Mouse (Mus musculus) forebrain, postnatal 0 days (tissue): Measurements from ENCODE around the gene Cnnm1. TPM values are rescaled to one million over a fixed set of nuclear protein-coding genes. Genes with fewer than 3 reads are reported as not detected.
A peak's percentile ranks its signal among the peaks of the same experiment; 100 is the strongest.

Experiments
- ATAC-seq: fragments of 200-750 bp; cut with Nextera tagmentation; 2 replicates; pipeline ENCODE4 v1.8.0; 2017; ENCODE audit warnings: mild to moderate bottlenecking, moderate library complexity
- DNase-seq: peaks from one replicate; pipeline ENCODE4 v3.0.0-alpha.2; 2015
- H3K27ac ChIP-seq: fragments of 300-500 bp; sonication (generic); 2 replicates; pipeline ENCODE4 v1.5.1; 2014; ENCODE audit warnings: low read depth, mild to moderate bottlenecking, antibody characterized with exemption, low read length, moderate library complexity, mixed read lengths
- H3K27me3 ChIP-seq: fragments of 300-500 bp; sonication (generic); 2 replicates; pipeline ENCODE4 v1.6.1; 2014; ENCODE audit warnings: mild to moderate bottlenecking, low read length, mixed read lengths; ENCODE audit not compliant: insufficient read depth
- H3K36me3 ChIP-seq: fragments of 300-500 bp; sonication (generic); 2 replicates; pipeline ENCODE4 v1.6.1; 2014; ENCODE audit warnings: mild to moderate bottlenecking, moderate library complexity; ENCODE audit not compliant: insufficient read depth
- H3K4me1 ChIP-seq: fragments of 300-500 bp; sonication (generic); 2 replicates; pipeline ENCODE4 v1.6.1; 2014; ENCODE audit warnings: antibody characterized with exemption; ENCODE audit not compliant: insufficient read depth
- H3K4me2 ChIP-seq: fragments of 300-500 bp; sonication (generic); 2 replicates; pipeline ENCODE4 v1.6.1; 2014; ENCODE audit warnings: low read depth, mild to moderate bottlenecking, moderate library complexity
- H3K4me3 ChIP-seq: fragments of 300-500 bp; sonication (generic); 2 replicates; pipeline ENCODE4 v1.5.1; 2014; ENCODE audit warnings: low read depth, low read length, mixed read lengths
- H3K9ac ChIP-seq: fragments of 300-500 bp; sonication (generic); 2 replicates; pipeline ENCODE4 v1.6.1; 2014; ENCODE audit warnings: mild to moderate bottlenecking
- H3K9me3 ChIP-seq: fragments of 300-500 bp; sonication (generic); 2 replicates; pipeline ENCODE4 v1.6.1; 2016; ENCODE audit warnings: low read length
- CTCF ChIP-seq: sonication (generic); IDR thresholded peaks from 2 replicates; pipeline ENCODE4 v1.5.1; 2016; ENCODE audit warnings: antibody characterized with exemption, control low read depth, low read depth
- WGBS: fragments of 180-500 bp; shearing (Covaris S2); extraction: QIAGEN DNeasy Blood & Tissue Kit; methylation state at CpG from one replicate; pipeline ENCODE4 v1.1.7; 2014; 5-methylcytosine and 5-hydroxymethylcytosine counted together
- polyA plus RNA-seq: library from polyadenylated mRNA; unstranded; fragments of >200 nt; fragmentation: Nextera tagmentation; extraction: Ambion mirVana; gene quantifications from 2 replicates; pipeline ENCODE4 v1.2.1, GENCODE M21; 2015
- total RNA-seq: library from RNA; depleted of rRNA; stranded (reverse); fragments of >200 nt; gene quantifications from 2 replicates; pipeline ENCODE4 v1.2.3, GENCODE M21; 2014

The Cnnm1 gene
- total and polyA plus RNA-seq, 2 experiments from 2014 or later, result 2.1 to 7.6 TPM

DNA sequence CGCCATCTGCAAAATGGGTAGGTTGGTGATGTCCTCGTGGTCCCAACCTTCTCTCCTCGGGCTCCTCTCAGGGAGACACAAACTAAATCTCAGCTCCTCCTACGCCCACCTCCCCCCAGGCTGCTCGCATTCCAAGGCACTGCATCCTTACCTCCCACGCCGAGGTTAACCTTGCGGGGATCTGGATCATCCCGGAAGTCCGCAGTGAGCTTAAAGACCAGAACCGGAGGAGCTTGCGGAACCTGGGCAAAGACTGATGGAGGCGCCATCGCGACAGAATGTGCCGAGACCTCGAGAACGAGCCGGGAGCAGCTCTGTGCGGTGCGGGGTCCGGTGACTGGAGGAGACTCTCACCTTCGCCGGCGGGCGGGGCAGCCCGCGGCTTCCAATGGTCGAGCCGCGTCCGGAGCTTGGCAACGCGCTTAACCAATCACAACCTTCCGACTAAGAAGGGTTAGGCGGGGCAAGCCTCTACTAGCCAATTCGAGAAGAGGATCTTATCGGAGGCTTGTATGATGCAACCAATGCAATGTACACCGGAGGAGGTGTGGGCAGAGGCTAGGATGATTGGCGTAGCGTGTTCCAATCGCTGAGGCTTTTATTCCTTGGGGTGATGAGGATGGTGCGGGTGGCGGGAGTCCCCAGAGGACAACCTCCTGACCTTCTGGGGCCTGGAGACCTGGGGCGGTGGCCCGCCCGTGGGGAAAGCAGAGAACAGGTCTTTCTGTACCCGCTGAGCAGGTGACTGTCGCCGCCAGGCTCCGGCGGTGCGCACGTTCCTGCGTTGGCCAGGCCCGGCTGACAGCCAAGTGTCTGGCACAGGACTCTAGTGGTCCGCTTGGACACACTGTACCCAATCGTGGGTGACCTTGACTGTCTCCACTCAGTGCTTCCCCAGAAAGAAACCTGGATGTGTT is 84.2 kb downstream of the Cnnm1 start, which contains the start of gene Got1:
Gene Got1 (minus strand): TSS at position 419 of the 917 bp plus-strand sequence.
- H3K9me3 ChIP-seq, result no peaks in the 10 kb centered on the region
- TF ChIP-seq CTCF, result no peak
- no peaks in the 10 kb centered on the region for H3K27me3 ChIP-seq
- H3K27ac ChIP-seq, result peak within 1 kb of the TSS; percentile 78
- peak; percentile 100 for ATAC-seq
- peak within 1 kb of the TSS; percentile 91 for H3K4me2 ChIP-seq
- H3K4me1 ChIP-seq, result peaks cover 17% of the 10 kb centered on the region
- peak within 1 kb of the TSS; percentile 91 for H3K9ac ChIP-seq
- DNase-seq, result peak; percentile 98
- H3K36me3 ChIP-seq, result no peaks in the 10 kb centered on the region
- peak within 1 kb of the TSS; percentile 78 for H3K4me3 ChIP-seq
- under 1% methylated on average over 58 of the region's 58 CpGs for WGBS

DNA sequence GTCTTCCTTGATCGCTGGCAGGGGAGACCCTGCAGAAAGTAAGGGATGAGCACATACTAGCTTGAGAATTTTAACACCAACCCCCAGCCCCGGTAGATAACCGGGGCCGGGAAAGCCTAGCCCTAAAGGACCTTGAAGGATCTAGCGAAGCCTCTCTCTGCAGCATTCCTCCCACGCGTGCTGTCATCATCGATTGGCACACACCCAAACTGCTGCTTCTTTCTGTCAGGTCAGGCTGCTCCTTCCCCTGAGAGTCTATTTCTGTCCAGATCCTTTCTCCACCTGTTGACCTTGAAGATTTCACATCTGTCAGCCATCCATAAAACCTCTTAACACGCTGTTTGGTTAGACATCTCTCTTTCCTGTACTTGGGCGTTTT is 84.9 kb downstream of the Cnnm1 start:
- DNase-seq (no peak), ATAC-seq (no peak)
- Histone ChIP-seq H3K9ac (peak overlapping the region; percentile 91), H3K4me3 (peak overlapping the region; percentile 78), H3K4me1 (peaks cover 17% of the 10 kb centered on the region), H3K27ac (peak overlapping the region; percentile 78), H3K36me3 (no peaks in the 10 kb centered on the region), H3K27me3 (no peaks in the 10 kb centered on the region), H3K4me2 (peak overlapping the region; percentile 91), H3K9me3 (no peaks in the 10 kb centered on the region)
- WGBS, result 20% methylated on average over 10 of the region's 10 CpGs
- no peak for TF ChIP-seq CTCF

DNA sequence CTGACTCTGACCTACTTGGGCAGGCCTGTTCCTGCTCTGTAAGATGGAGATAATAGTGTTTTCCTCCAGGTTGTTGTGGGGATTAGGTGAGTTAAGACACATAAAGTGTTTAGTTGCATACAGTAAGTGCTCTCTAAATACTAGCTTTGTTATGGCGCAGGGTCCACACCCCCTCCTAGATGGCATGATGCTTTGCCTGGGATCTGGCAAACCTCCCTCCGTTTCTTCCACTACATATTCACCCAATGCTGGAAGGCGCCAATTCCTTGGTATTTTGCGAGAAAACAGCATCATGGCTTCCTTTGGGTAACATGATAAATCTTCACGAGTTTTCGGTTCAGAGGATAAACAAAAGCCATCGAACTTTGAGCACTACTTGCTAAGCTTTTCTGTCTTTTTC is 85.3 kb downstream of the Cnnm1 start:
- Histone ChIP-seq H3K27ac (no peak overlapping the region), H3K36me3 (no peaks in the 10 kb centered on the region), H3K27me3 (no peaks in the 10 kb centered on the region), H3K4me2 (peak overlapping the region; percentile 91), H3K4me3 (no peak overlapping the region; the same call in 1 of the 2 replicates), H3K9ac (no peak overlapping the region), H3K4me1 (peaks cover 17% of the 10 kb centered on the region), H3K9me3 (no peaks in the 10 kb centered on the region)
- DNase-seq (no peak), ATAC-seq (no peak)
- TF ChIP-seq CTCF, result no peak
- 88% methylated on average over 7 of the region's 7 CpGs for WGBS

DNA sequence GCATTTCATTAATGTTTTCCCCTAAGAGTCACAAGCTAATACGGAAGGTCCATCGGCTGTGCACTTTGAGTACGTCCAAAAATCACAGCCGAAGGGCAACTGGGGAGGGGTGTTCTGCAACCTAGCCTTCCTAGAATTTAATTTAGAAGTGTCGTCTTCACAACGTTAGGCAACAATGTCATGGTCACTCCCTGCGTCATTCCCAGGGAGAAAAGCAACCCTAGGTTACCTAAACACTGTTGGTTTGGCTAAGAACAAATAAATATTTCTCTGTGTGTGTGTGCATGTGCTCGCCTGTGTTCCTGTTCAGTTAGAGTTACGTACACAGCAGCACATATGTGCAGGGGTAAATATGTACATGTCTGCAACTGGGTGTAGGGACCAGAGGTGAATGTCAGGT is 85.8 kb downstream of the Cnnm1 start:
- H3K27ac ChIP-seq, result no peak overlapping the region
- no peak for TF ChIP-seq CTCF
- no peaks in the 10 kb centered on the region for H3K9me3 ChIP-seq
- DNase-seq (no peak), ATAC-seq (no peak)
- H3K4me2 ChIP-seq, result no peak overlapping the region
- 89% methylated on average over 9 of the region's 9 CpGs for WGBS
- H3K9ac ChIP-seq, result no peak overlapping the region
- H3K4me1 ChIP-seq, result peaks cover 14% of the 10 kb centered on the region
- no peak overlapping the region for H3K4me3 ChIP-seq
- H3K36me3 ChIP-seq, result no peaks in the 10 kb centered on the region
- no peaks in the 10 kb centered on the region for H3K27me3 ChIP-seq

DNA sequence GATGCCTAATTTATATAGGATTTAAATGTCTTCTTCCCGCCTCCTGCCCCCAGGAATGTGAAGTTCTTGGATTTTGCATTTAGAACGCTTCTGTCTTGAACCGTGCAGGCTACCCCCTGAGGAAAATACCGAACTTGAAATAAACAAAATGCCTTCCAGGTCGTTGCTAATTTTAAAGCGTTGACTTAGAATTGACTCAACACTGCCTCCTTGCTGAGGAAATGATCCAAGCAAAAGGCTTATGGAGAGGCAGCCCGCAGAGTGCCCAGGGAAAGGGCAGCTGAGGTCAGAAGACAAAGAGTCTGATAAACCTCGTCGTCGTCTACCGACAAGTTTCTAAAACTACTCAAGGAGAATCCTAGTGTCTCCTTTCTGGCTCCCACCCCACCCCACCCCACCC is 86.9 kb downstream of the Cnnm1 start:
- no peak overlapping the region for H3K4me3 ChIP-seq
- no peaks in the 10 kb centered on the region for H3K27me3 ChIP-seq
- WGBS, result 9% methylated on average over 11 of the region's 11 CpGs
- no peak overlapping the region for H3K4me2 ChIP-seq
- H3K9me3 ChIP-seq, result no peaks in the 10 kb centered on the region
- H3K36me3 ChIP-seq, result no peaks in the 10 kb centered on the region
- peaks cover 13% of the 10 kb centered on the region; the same call in 1 of the 2 replicates for H3K4me1 ChIP-seq
- H3K27ac ChIP-seq, result no peak overlapping the region
- no peak overlapping the region for H3K9ac ChIP-seq
- ATAC-seq, result no peak
- DNase-seq, result no peak
- TF ChIP-seq CTCF, result peak; percentile 52

DNA sequence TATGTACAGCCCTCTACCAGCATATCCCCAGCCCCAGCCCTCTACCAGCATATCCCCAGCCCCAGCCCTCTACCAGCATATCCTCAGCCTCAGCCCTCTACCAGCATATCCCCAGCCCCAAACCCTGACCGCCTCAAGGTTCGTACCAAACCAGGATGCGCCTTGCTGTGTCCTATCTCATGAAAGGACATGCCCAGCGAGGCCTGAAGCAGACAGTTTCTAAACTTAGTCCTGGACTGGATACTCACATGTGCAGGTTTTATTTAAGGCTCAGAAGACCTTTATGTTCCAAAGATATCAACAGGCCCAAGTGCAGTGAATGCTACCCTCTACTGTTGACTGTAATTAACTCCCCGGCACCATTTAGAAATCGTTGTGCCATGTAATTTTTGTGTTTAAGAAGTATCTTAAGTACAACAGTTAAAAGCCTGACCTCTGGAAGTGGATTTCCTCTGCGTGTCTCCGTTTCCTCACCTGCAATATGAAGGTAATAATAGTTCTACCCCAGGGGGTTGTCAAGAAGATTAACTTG is 87.9 kb downstream of the Cnnm1 start:
- ATAC-seq, result no peak
- Histone ChIP-seq H3K9me3 (no peaks in the 10 kb centered on the region), H3K9ac (no peak overlapping the region), H3K4me3 (no peak overlapping the region), H3K27me3 (no peaks in the 10 kb centered on the region), H3K36me3 (no peaks in the 10 kb centered on the region), H3K4me1 (peaks cover 13% of the 10 kb centered on the region; the same call in 1 of the 2 replicates), H3K27ac (no peak overlapping the region), H3K4me2 (no peak overlapping the region)
- DNase-seq, result no peak
- WGBS, result 73% methylated on average over 8 of the region's 8 CpGs
- no peak for TF ChIP-seq CTCF

DNA sequence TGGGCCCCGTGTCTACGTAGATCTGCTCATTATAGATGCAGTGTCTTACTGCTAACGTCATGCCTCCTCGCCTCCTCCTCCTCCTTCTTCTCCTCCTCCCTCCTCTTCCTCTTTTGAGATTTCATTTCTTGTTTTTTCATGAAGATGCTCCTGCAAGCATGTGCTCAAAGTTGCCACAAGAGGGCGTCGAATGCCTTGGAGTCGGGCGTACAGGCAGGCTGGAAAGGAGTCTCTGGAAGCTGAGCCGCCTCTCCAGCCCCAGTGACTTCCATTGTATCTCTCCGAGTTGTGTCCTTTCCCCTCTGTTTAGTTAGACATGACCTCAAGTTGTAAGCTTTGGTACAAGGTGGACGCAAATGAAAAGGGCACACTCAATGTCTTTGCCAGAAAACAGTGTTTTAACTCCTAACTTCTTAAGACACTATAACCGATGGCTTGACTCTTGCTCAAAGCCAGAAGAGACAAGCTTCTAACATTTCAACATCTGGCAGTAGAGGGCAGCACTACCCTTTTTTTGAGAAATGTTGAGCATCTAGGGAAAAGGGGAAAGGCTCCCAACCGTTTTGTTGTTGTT is 90.0 kb downstream of the Cnnm1 start:
- peak; percentile 92 for ATAC-seq
- H3K4me2 ChIP-seq, result peak overlapping the region; percentile 42
- H3K4me3 ChIP-seq, result no peak overlapping the region
- DNase-seq, result peak; percentile 92
- no peaks in the 10 kb centered on the region for H3K36me3 ChIP-seq
- H3K27ac ChIP-seq, result no peak overlapping the region
- no peak overlapping the region for H3K9ac ChIP-seq
- no peaks in the 10 kb centered on the region for H3K27me3 ChIP-seq
- peak; percentile 90 for TF ChIP-seq CTCF
- peaks cover 3% of the 10 kb centered on the region; the same call in 1 of the 2 replicates for H3K4me1 ChIP-seq
- no peaks in the 10 kb centered on the region for H3K9me3 ChIP-seq
- WGBS, result under 1% methylated on average over 13 of the region's 13 CpGs
